Mouse (Mus musculus): Measurements from ENCODE around the gene Vps53. TPM values are rescaled to one million over a fixed set of nuclear protein-coding genes. Genes with fewer than 3 reads are reported as not detected.

Vps53 gene
- total RNA-seq, 4 experiments from 2014 or later: 77.7 to 96.2 (median 86.1) TPM

DNA sequence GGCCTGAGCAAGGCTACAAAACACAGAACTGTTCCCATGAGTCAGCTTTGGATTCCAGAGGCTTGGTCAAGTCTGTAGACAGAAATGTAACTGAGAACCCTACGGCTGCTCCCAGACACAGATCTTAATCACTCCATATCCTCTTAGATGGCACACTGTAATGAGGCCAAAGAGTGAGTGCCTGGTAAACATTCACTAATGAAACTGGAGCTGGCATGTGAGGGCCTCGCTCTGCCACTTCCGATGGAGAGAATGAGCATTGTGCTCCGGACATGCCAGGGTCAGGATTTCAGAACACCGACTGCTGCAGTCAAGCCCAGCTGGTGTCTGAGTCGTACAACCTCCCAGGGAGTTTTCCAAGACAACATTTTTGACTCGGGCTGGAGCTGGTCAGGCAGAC lies 119.5 kb downstream of the Vps53 start:
- no peak for DNase-seq (ENCODE audit: low spot score in 2 of 2)

DNA sequence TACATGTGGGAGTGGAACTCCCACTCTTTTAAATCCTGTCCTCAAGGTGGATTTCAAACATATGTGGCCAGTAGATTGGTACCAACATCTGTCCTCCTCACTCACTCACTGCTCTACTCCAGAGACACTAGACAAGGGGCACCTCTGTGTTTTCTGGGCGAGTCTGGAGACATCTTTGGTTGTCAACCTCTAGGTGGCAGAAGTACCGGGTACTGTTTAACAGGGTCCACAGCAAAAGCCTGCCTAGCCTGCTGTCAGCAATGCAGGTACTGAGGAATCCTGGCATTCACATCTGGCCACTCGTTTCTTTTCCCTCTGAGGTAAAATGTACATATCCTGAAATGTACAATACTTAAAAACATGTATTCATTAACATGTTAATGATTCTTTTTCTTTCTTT lies 123.0 kb downstream of the Vps53 start:
- DNase-seq (ENCODE audit: low spot score in 2 of 2): no peak

DNA sequence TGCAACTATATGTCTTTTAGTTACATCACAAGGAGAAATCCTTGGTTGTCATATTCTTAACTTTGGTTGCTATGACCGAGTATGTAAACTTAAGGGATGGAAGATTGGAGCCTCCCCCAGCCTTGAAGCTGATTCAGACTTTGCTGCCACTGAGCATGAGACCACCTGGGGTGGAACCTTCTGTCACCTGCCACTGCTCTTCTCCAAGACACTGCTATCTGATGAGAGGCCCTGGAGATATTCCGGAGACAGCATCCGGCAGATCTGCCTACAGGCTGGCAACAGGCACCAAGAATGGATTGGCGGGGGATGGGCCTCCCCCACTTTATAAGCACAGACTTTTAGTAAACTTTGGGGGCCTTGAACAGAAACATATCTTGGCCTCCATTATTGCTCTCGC lies 127.0 kb downstream of the Vps53 start:
- DNase-seq (ENCODE audit: low spot score in 2 of 2): no peak

DNA sequence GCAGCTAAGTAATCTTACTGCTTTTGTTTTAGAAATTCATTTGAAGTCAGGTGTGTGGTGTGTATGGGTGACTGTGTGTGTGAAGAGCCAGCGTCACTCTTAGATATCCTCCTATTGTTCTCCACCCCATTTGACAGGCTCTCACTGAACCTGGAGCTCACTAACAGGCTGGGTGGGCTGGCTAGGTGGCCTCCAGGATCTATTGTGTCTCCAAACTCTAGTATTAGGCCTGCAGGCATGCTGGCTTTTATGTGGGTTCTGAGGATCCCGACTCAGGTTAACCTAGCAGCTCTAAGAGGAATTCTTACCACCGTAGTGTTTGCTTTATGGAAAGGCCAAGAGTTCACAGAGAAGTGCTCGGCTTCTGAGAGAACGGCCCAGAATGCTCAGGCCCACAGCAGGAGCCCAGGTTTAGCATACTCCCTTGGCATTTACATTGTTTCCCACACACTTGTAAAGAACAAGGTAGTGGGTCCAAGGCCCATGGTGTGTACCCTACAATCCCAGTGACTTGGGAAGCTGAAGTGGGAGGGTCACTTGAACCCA lies 128.4 kb downstream of the Vps53 start:
- DNase-seq (ENCODE audit: low spot score in 2 of 2): no peak

DNA sequence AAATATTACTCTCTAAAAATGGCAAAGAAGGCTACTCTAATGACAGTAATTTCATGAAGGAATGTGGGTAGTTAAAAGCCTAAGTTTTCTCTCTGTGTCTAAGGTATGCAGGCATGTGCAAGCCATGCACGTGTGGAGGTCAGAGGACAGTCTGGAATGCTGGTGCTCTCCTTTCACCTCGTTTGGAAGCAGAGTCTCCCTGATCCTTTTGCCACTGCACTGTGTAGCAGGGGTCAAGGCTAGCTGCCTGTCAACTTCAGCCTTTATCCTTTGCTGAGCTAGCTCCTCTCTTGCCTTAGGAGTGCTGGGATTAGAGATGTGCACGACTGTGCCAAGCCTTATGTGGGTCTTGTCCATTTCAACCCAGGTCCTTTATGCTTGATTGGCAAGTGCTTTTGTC lies 128.9 kb downstream of the Vps53 start:
- DNase-seq (ENCODE audit: low spot score in 2 of 2): no peak

DNA sequence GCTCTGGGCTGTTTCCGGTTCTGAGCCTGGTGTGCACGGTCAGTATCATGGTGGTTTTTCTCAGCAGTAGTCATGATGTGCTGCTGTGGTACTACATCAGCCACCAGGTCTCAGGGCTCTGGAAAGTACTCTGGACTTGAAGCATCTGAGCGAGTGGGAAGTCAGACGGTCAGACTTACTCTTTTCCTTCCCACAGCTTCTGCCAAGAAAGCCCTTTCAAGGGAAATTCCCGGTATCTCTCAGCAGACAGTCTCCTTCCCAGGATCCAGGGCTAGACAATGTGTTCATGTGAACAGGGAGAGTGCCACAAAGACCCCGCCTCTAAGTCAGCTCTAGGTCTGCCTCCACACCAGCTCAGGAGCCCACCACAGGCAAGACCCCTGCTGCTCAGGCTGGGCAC lies 134.1 kb downstream of the Vps53 start:
- no peak for DNase-seq (ENCODE audit: low spot score in 2 of 2)

DNA sequence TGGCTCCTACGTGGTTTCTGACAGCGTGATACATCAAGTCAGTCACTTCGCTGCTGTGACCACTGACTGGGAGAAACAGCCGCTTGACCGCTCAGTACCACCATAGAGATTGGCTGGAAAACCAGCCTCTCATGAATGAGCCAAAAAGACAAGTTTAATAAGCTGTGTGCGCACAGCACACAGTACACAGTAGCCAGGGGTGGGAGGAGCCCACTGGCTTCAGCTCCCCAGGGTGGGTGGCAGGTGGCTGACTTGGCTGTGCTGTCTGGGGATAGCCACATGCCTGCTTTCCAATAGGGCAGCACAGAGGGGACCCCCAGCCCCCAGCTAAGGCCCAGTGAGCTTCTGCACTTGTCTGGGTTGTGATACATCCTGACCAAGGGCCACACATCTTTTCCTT lies 135.0 kb downstream of the Vps53 start:
- no peak for DNase-seq (ENCODE audit: low spot score in 2 of 2)

DNA sequence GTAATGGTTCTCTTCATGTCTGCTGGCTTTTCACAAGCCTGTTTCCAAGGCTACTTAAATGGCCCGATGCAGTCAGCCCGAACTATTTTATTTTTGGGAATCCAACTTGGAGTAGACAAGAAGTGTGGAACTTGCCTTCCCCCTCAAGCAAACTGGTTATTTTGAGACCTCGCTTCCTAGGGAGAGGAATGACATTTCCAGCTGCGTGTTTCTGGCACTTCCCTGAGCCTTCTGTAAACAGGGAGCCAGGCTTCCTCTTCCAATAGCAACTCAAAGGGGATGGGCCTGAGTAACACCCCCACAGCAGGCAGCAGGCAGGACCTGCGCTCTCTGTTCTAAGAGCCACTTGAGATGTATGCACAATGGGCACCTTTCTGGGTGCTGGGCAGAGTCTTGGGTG lies 136.6 kb downstream of the Vps53 start:
- peak in 1 of 2 experiments; percentile 67 for DNase-seq (ENCODE audit: low spot score in 2 of 2)

DNA sequence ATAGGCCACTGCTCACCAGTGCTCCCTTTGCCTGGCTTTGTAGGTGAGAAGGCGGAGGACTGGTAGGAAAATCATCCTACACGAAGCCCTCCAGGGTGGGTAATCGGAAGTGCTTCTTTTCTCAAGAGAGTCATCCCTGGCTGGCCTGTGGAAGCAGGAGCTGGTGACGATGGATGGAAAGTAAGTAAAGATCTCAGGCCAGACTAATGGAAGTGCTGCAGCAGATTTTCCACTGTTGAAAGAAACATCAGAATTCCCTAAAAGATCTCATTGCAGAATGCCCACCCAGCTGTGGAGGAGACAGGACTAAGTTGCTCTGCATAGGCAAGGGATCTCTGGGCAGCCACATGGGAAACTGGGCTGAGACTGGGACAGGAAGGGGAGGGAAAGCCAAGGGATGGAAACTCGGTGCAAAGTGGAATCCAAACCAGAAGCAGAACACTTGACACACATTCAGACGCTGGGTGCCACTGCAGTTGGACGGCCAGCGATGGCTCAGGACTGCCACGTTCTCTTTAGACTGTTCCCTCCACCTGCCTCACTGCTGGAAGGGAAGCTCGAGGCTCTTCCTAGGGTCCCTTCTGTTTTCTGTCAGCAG lies 137.3 kb downstream of the Vps53 start:
- DNase-seq (ENCODE audit: low spot score in 2 of 2): no peak

DNA sequence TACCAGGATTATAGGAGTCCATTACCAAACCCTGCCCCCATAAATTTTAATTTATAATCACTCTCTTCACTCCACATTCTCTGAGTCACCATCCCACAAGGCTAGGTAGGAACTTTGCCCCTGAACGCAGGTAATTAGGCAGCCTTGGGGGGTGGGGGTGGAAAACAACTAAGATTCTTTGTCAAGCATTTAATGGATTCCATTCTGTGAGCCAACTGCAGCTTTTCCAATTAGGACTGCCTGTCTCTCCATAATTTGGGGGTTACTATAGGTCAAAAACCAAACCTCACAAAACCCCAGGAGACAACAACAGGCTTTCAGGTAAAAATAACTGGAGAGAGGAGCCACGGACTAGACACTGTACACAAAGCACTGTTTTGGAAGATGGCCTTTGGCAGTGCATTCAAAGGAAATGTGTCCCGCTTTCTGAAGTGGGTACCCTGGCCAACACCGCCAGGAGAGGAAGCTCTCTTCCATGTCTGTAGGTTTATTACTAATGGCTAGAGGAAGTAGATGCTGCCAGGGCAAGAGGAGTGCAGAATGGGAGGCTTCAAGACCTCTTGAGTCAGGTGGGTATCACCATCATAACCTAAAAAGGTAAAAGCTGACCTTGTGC lies 138.6 kb downstream of the Vps53 start:
- no peak for DNase-seq (ENCODE audit: low spot score in 2 of 2)

DNA sequence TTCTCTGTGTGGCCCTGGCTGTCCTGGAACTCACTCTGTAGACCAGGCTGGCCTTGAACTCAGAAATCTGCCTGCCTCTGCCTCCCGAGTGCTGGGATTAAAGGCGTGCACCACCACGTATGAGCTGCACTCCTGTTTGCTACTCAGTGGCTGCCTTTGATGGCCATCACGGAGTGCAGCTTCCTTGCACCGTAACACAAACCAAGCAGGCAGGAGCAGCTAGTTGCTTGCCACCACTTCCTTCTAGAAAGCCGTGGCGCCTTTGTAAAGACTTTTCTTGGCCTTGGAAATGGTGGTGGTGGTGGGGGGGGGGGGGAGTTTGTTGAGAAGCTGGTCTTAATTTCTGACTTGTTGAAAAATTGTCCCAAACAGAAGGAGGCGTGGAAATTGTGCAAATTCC lies 139.3 kb downstream of the Vps53 start:
- DNase-seq (ENCODE audit: low spot score in 2 of 2): no peak

DNA sequence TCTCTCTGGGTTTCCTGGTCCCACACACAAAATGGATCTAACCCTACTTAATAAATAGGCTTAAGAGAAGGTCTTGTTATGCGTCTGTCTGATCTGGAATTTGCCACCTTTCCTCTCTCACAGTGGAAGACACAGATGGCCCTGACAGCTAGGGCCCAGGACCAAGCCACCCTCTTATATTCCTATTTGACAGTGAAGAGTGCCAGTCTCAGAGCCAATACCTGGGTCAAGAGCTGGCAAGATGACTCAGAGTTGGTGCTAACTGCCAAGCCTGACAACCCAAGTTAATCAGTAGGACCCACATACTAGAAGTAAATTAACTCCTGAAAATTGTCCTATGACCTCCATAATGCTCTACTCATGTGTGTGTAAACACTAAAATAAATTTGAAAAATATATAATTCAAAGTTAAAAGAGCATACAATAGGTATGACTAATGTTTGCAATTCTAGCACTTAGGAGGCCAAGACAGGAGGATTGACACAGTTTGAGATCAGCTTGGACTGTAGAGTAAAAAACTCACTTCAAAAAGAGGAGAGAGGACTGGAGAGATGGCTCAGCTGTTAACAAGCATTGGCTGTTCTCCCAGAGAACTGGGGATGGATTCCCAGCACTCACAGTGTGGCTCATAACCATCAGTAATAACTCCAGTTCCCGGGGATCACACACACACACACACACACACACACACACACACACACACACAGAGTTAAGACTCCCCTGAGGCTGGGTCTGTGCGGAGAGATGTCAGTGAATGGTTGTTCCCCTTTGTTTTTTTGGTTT lies 140.0 kb downstream of the Vps53 start:
- no peak for DNase-seq (ENCODE audit: low spot score in 2 of 2)

DNA sequence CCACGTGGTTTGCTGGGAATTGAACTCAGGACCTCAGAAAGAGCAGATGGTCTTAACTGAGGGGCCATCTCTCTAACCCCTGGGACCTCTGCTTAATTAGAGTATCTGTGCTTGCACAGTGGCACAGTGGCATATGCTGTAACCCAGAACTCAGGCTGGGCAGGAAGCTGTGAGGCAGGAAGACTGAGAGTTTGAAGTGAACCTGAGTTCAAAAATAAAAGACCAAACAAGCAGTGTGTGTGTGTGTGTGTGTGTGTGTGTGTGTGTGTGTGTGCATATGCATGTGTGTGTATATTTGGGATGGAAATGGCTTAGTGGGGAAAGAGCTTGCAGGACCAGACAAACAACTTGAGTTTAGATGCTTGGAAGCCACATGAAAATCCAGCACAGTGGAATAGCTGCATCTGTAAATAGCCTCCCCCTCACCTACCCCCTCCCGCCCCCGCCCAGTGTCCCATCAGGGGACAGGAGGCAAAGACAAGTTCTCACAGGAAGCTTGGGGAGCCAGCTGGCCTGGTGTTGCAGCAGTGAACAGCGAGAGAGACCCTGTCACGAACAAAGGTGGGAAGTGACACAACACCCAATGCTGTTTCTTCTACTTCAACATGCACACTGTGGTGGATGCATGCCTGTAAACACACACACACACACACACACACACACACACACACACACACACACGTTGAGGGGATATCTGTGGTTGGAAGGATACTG lies 141.7 kb downstream of the Vps53 start:
- DNase-seq (ENCODE audit: low spot score in 2 of 2): no peak

DNA sequence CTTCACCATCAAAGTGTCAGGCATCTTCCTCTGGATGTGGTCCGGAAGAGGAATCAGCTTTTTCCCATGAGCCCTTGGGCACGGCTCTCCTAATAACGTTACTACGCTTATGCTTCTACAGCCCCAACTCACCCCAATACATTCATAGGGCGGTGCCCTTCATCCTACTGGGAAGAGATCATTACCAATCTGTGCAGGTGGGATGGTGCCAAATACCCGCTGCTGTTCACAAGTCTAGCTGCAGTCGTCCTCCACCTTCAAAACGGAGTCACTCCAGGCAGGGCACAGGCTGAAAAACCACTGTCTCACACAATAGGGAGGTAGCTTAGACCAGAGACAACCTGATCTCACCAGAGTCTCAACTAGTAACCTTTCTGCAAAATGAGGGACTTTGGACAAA lies 144.3 kb downstream of the Vps53 start:
- DNase-seq (ENCODE audit: low spot score in 2 of 2): no peak

DNA sequence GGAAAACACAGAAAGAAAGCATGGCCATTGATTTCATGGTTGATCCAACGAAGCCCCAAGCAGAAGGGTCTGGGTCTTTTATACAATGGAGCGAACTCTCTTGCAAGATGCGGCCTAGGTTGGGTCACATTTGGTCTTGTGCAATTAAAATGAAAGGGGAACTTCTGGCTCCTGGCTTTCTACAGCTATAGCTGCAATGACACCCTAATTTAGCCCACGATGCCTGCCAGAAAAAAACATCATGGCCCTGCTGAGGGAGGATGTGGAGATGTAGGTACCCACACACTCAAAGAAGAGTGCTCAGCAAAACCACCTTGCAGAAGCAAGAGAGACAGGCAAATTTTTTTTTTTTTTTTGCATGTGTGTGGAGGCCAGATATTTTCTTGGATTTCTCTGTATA lies 145.6 kb downstream of the Vps53 start:
- DNase-seq (ENCODE audit: low spot score in 2 of 2): no peak

DNA sequence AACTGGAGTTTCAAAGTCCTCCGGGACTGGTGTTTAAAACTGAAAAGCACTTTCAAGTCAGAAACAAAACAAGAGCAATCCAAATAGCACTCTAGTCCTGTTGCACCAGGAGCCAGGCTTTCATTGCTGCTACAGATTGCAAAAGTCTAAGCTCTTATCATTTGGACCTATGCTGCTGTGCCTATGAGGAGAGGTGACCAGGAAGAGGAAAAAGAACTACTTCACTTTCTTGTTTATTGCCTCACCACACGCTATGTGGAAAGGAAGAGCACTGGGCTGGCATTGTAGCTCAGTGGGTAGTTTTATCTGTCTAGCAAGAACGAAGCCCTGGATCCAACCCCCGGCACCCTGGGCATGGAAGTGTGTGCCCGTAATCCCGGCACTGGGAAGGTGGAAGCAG lies 146.1 kb downstream of the Vps53 start:
- no peak for DNase-seq (ENCODE audit: low spot score in 2 of 2)

DNA sequence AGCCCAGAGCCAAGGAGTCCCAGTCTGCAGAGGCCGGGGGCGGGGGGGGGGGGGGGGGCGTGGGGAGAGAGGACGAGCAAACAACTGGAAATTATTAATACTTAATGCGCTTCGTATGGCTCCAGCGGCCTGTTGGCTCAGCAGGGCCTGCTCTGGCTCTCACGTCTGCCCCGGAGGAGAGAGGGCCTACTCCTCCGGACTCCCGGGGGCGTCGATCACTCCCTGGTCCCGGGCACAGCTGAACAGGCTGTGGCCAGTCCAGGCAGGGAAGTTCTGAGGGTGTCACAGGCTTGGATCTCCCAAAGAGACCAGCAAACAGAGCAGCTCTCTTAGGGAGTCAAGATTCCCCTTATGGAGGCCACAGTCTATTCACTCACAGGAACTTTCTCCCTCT lies 151.4 kb downstream of the Vps53 start:
- DNase-seq (ENCODE audit: low spot score in 2 of 2): no peak

DNA sequence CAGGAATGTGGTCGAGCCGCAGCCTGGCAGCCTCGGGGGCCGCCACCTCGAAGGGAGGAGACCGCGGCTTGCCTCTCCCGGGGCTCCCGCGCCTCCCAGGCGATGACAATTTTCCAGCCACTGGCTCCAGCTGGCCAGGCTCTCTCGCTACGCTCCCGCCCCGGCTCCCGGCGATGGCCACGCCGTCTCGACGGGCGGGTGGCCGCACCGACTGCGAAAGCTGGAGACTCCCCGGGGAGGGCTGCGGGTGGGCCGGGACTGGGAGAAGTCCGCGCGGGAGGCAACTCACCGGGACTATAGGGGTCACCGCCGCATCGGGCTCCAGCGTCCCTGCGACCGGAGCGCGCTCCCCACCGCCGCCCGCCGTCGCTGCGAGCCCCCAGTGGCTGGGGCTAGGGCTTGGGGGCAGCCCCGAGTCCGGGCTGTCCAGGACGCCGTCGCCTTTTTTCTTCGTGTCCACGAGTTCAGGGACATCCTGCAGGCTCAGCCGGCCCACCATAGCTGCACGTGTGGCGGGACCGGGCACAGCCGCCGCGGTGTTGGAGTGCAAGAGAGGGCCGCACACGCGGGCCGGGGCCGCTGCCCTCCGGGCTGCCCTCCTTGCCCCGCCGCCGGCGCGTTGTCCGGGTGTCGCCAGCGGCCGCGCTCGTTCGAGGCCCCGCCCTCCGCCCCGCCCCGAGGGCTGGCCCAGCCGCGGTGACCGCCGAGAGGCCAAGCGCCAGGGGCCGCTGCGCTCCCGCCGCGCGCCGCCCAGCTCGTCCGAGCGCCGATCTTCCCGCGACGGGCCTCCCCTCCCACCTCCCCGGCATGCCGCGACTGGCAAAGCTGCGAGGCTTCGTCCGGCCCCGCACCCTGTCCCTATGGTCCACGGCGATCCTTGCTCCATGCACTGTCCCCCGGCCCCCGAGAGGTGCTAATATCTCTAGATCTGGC lies 152.0 kb downstream of the Vps53 start, which contains the start of gene Rflnb:
Rflnb (minus strand) TSS at position 644 of the 933 bp plus-strand sequence.
- DNase-seq (ENCODE audit: low spot score in 2 of 2): peak in 1 of 2 experiments; percentile 46

DNA sequence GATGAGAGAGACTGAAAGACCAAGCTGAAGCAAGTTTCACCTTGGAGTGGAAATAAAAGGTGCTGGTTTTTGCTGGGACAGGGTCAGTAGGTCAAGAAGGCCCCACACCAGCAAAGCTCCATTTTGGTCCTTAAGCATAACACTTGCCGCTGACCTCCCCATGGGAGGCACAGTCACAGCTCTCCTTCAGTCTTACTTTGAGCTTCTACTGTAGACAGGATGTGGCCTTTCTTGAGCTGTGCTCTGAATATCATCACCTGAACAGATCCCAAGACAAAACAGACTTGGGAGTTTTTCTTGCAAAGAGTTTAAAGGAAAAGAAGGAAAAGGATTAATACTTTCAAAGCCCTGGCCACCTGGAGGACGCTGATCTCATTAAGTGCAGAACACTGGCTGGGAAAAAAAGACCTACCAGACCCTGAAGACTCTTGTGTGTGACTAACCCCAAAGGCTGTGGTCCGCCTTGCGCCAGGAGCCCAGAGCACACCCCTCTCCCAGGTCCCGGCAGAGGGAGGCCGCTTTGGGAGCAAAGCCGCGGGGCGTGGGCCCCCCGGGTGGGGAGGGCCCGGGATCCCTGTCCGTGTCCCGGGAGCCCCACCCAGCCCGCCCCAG lies 152.8 kb downstream of the Vps53 start:
- no peak for DNase-seq (ENCODE audit: low spot score in 2 of 2)

DNA sequence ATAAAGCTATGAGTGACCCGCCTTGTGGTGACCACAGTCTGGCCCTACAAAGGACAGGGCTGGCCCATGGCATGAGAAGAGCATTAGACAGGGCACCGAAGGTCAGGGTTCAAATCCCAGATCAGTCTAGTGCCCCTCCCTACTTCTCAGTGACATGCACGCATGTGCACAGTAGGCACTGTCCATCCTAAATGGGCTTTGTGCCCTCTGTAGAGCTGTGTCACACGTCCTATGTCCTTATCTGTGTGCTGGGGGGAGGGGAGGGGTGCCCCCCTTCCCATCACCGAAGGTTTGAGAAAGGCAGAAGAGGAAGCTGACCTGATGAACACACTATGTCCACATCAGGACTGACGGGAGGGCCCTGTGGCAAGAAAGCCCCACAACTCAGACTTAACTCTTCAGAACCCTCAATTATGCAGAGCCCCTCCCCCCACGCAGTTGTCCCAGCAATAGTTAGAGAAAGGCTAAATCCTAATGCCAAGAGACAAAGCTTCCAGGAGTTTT lies 154.3 kb downstream of the Vps53 start:
- no peak for DNase-seq (ENCODE audit: low spot score in 2 of 2)

Measured in left cerebral cortex, adult 8-10 months (tissue).